ENCODE assay signal across 9 mouse cellular contexts in the genomic region with DNA sequence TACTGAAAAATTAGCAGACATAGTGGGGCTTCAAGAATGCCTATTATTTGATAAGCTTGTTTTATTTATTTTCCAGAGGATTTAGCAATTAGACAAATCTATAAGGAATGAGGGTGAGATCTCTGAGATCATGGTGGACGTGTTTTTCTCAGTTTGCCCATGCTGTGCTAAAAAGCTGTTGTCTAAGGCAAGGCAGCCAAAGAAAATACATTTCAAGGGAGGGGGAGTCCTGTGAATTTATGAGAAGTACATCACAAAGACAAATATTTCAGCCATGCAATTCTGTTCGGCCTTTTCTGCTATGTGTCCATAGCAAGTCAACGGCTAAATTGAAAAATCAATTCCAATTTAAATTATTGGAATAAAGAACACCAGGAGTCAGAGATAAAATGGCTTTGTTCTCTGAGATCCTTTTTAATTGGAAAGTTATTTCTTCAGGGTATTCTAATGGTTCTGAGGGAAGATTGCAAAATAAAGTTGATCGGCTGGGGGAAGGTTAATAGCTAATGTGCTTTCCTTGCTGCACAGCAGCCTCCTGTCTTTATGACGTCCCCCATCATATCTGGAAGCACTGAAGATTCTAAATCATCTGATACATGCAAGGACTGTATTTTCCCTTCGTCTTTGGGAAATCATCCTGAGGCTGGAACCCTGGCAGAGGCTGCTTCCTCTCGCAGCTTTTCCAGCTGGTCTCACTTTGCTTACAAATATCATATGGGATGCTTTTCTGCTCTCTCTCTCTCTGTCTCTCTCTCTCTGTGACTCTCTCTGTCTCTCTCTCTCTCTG.
DNase-seq lines count a peak whose midpoint lies in the region; ATAC-seq lines count a peak whose summit lies in the region.
"Had no signal": no experiment of that assay in that cellular context is flagged by ENCODE, and none has a peak within 500 bp of the region (broad histone marks: within the 10 kb centered on the region; RNA-seq: fewer than 3 reads in every experiment).

No protein-coding gene starts in this region.

- no peak overlapping the region for H3K9ac ChIP-seq in neural tube, embryonic 11.5 days (ENCODE audit: low read length)

- H3K4me2 ChIP-seq in neural tube, embryonic 11.5 days (ENCODE audit: low read depth): no peak overlapping the region

- ATAC-seq in neural tube, embryonic 11.5 days (ENCODE audit: insufficient read depth, low FRiP score, low TSS enrichment): no peak

- no peak overlapping the region for H3K4me3 ChIP-seq in neural tube, embryonic 11.5 days (ENCODE audit: low read depth, low read length)

- intact Hi-C loops in gastrocnemius, postnatal 14 days (cut with DNase I; ENCODE audit: low total_unique reads): no loop called here
- intact Hi-C loops in gastrocnemius, postnatal 36 days (cut with DNase I): no loop called here

- no peaks in the 10 kb centered on the region for H3K36me3 ChIP-seq in neural tube, embryonic 11.5 days (ENCODE audit: control insufficient read depth, insufficient read depth, low read length)

- no peaks in the 10 kb centered on the region for H3K9me3 ChIP-seq in neural tube, embryonic 11.5 days (ENCODE audit: control insufficient read depth, low read length)

- H3K27ac ChIP-seq in neural tube, embryonic 11.5 days (ENCODE audit: low read depth, low read length): peak overlapping the region; percentile 49; the same call in 1 of the 2 replicates

- peak; percentile 6 for DNase-seq in gastrocnemius, postnatal 14 days
- no peak for DNase-seq in gastrocnemius, postnatal 36 days
- peak; percentile 16 for DNase-seq in neural tube, embryonic 11.5 days (ENCODE audit: low spot score)
- no peak for DNase-seq in neural tube, embryonic 10.5 days (ENCODE audit: extremely low spot score, low spot score)
- peak; percentile 5 for DNase-seq in mesoderm, embryonic 11.5 days (ENCODE audit: low read depth, low spot score)
- no peak for DNase-seq in thymus, postnatal 36 days
- DNase-seq in left cerebral cortex, adult 18-20 months (ENCODE audit: low spot score in 2 of 2): no peak
- DNase-seq: cerebellum, postnatal 36 days; thymus, postnatal 4 days had no signal

- no peaks in the 10 kb centered on the region for H3K27me3 ChIP-seq in neural tube, embryonic 11.5 days (ENCODE audit: control insufficient read depth, insufficient read depth, low read length)

- 33% methylated on average over 7 of the region's 7 CpGs for WGBS in neural tube, embryonic 11.5 days

- H3K4me1 ChIP-seq in neural tube, embryonic 11.5 days (ENCODE audit: control insufficient read depth, insufficient read depth, low read length): peaks cover 5% of the 10 kb centered on the region; the same call in 1 of the 2 replicates

Comparison
In these comparisons a context has a peak if more than half of its experiments do, and no peak if none do; other contexts are left out.
1. DNase-seq: peak in gastrocnemius, postnatal 14 days (single experiment), neural tube, embryonic 11.5 days (single experiment) and mesoderm, embryonic 11.5 days (single experiment); none in gastrocnemius, postnatal 36 days (0 of 2), neural tube, embryonic 10.5 days (single experiment), thymus, postnatal 36 days (0 of 2) and left cerebral cortex, adult 18-20 months (0 of 2).